Mouse (Mus musculus): ENCODE measurements around the gene Calr. TPM values are rescaled to one million over a fixed set of nuclear protein-coding genes. Genes with fewer than 3 reads are reported as not detected.

Gene Calr
- polyA plus RNA-seq, 3 experiments from 2014 or later = 278 to 341 (median 290) TPM

DNA sequence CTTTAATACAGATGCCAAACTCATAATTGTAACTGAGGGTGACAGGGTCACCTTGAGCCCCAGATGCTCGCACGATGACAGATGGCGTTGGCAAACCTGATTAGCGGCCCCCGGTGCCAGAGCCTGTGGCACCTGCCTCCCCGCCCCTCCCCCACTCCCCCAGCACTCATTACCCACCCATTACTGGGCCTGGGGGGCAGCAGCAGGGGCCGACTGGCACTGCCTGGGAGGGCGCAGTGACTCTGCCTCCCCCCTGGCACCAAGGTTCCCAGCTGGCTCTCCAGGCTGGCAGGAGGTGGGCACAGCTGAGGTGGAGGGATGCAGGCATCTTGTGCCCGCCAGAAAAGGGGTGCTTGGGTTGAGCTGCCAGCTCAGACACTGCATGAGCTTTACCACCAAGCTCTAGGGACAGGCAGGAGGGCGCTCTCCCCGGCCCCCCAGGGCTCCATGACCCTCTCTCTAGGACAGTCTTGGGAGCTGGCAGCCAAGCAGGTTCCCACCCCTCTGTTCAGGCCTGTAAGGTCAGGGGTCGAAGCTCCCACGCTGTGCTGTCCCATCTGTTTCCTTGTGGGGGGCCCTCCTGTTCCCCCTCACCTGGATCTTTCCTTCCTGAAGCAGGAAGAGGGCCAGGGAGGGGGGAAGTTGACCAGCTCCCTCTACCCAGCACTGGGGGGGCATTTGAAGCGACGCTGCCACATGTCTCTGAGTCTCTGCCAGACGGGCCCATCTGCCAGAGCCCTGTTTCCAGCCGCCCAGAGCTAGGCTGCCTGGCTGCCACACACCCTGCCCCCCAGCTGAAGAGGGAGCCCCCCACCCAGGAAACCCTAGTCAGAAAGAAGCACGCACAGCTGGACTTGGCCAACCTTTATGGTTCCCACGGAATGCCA, 31.9 kb downstream of the Calr start:
- ATAC-seq = no peak

DNA sequence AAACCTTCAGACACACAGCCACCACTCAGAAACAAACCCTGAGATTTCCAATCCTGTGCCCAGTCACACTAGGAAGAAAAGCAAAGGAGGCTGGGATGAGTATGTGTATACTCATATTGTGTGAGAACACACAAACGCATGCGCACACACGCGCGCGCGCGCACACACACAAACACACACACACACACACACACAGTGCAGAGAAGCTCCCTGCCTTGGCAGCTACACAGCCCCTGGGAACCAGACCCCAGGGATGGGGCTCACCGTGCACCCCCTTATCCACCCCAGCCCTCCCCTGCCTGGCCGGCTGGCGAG, 32.5 kb downstream of the Calr start:
- ATAC-seq = no peak

DNA sequence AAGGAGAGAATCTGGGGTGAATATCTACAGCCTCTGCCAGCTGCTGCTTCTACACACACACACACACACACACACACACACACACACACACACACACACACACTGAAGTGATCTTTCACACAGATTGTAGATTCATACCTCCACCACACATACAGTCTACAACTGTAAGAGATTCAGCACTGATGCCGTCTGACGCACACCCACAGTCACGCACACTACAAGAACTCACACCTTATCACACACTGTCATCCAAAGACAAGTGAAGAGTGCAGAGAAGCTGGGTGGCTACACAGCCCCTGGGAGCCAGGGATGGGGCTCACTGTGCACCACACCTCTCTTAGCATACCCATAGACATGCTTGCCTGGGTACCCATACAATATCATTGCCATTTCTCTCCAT, 32.9 kb downstream of the Calr start:
- ATAC-seq = no peak

GRCm38 (mm10) chr8:84813059-84813458, 33.7 kb downstream of the Calr start:
- ATAC-seq = peak; percentile 84

- ATAC-seq = no peak
Observed at GRCm38 (mm10) chr8:84811303-84811702, 35.4 kb downstream of the Calr start.

GRCm38 (mm10) chr8:84810896-84811295, 35.8 kb downstream of the Calr start:
- ATAC-seq = peak; percentile 54

GRCm38 (mm10) chr8:84809941-84810280, 36.8 kb downstream of the Calr start:
- no peak for ATAC-seq

DNA sequence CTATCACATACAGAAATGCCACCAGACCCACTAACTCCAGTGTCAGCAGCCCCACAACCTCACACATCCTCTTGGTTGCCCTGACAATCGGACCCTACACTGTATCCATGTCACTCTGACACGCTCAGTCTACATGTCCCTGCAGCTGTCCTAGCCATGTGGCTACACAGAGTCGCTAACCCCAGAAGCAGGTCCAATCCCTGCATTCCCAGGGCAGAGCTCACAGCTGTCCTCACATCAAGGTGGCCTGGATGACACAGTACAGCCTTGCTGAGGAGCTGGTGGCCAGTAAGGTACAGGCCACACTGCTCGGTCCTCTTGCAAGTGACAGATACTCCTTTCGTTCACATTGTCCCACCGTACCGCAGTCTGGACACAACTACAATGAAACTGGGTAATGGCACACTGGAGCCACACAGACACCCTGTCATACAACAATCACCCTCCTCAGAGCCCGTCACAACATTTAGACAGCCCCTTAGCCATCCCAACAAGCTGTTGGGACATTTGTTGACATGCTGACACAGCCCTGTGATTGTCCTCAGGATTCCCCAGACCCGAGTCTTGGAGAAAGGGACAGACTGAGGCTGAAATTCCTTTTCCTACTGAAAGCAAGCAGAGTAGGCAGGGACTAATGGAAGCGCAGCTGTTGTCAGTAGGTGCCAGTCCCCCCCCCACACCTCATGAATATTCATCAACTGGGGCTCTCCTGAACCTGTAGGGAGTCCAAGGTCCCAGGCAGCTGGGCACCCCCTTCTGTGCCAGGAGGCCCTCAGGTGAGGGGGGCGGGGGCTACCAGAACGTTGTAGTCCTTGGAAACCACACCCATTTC, 37.4 kb downstream of the Calr start:
- ATAC-seq = no peak

GRCm38 (mm10) chr8:84806031-84806430, 40.7 kb downstream of the Calr start:
- ATAC-seq = no peak

DNA sequence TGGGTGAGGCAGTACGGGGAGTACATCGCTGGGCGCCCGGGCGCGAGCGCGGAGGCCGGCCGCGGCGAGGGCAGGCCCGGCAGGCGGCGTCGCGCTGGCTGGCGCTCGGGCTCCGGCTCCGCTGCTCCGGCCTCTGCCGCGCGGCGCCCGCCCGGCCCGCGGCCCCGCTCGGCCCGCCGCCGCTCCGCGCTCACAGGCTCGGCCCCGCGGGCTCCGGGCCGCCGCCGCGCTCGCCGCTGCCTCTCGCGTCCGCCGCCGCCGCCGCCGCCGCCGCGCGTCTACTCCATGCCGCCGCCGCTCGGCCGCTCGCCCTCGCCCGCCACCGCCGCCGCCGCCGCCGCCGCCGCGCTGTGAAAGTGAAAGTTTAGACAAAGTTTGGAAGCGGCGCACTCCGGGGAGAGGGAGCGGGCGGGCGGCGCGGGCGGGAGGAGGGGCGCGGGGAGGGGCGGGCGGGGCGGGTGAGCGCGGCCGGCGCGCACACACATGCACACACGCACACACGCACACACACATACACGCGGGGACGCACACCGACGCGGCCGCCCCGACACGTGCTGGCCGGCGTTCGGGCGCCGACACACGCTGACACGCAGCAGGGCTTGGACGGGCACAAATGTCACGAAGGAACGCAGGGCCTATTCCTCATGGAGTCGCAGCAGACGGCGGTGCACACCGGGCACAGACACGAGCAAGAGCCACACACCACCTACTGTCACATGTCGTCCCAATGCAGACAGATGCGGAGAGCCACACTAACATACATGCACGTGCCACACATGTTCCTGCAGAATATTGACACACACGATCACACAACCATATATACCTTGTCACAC, 46.5 kb downstream of the Calr start, which contains the start of gene Nfix:
Nfix (minus strand) TSS at position 346 of the 833 bp plus-strand sequence.
- ATAC-seq = peak; percentile 52

DNA sequence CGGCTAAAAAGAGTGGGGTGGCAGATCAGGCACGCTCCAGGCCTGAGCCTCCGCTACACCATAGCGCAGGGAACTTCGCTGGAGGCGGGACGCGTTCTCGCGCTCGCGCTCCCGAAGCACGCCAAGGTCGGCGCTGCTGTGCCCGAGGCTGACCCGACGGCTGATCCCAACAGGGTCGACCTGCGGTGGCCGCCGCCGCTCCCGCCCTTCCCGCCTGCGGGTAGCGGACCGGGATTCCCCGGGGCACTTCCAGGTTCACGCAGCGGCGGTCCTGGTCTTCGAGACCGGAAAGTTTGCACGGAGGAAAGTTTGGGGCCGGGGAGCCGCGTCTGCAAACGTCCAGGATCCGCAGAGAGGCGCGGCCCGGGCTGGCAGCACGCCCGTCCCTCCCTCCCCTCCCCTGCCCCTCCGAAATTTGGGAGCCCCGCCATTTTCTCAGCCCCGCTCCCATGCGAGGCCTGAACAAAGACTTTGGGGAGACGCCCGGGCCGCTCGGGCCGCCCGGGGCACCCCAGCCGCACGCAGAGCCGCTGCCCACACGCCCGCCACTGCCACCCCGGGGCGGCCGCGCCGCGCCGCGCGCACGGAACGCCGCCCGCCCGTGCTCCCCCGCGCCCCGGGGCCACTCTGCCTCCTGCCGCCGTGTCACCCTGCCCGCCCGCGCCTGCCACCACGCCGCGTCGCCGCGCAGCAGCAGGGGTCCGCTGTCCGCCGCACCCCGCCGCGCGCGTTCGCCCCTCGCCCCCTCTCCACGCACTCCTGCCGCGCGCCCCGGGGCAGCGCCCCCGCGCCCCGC, 47.4 kb downstream of the Calr start:
- ATAC-seq = no peak

- no peak for ATAC-seq
Observed at GRCm38 (mm10) chr8:84798446-84799135, 48.1 kb downstream of the Calr start.

DNA sequence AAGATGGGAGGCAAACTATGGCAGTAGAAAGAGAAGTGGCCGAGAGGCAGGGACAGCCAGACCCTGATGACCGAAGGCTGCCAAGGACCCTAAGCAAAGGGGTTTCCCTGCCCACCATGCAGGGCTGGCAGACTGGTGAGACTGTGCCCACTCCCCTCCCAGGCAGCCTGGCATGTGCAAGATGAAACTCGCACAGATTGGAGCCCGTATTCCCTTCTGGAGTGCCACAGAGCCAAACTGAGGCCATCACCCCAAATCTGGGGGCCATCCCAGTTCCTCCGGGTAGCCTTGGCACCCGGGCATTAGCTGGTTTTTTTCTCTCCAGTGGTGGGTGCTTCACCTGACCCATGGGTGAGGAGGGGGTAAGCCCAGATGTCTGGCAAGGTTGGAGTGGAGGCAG, 48.8 kb downstream of the Calr start:
- ATAC-seq = no peak

GRCm38 (mm10) chr8:84797256-84797797, 49.4 kb downstream of the Calr start:
- no peak for ATAC-seq

DNA sequence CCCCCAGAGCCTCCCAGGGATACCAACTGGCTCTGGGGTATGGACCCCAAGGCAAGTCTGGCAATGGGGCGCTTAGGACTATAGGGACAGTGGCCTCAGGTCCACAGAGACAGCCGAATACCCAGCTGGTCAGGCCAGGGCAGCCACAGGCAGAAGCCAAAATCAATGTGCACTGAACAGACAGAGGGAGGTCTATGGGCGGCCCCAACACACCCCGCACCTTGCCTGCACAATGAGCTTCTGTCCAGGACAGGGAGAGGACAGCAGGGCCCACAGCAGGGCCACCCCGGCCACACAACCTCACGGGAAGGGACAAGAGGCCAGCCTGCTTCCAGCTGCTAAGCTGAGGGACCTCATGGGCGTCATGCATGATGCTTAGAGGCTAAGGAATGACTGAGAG, 52.2 kb downstream of the Calr start:
- ATAC-seq = no peak

- ATAC-seq = no peak
Observed at GRCm38 (mm10) chr8:84793791-84794485, 52.8 kb downstream of the Calr start.

- ATAC-seq = no peak
Observed at GRCm38 (mm10) chr8:84793134-84793533, 53.6 kb downstream of the Calr start.

- ATAC-seq = no peak
Observed at GRCm38 (mm10) chr8:84792429-84792947, 54.2 kb downstream of the Calr start.
